Mouse (Mus musculus): Measurements from ENCODE around the gene Plekhm3. TPM values are rescaled to one million over a fixed set of nuclear protein-coding genes. Genes with fewer than 3 reads are reported as not detected.

Plekhm3 gene
- polyA plus RNA-seq, 1 experiment: 2.7 TPM

- no peak for TF ChIP-seq CTCF (IDR thresholded peaks at IDR 0.05; ENCODE audit: control insufficient read depth, insufficient read depth, insufficient replicate concordance, low read depth, low read length)
- TF ChIP-seq POLR2A (IDR thresholded peaks at IDR 0.05; ENCODE audit: control insufficient read depth, low read depth, low read length): no peak
- Histone ChIP-seq H3K27ac (ENCODE audit: control insufficient read depth, insufficient read depth, low read depth, low read length) (no peak overlapping the region), H3K27me3 (ENCODE audit: control insufficient read depth, insufficient read depth, low read length) (no peaks in the 10 kb centered on the region), H3K4me1 (ENCODE audit: control insufficient read depth, insufficient read depth, low read length) (no peaks in the 10 kb centered on the region; the same call in 1 of the 2 replicates), H3K36me3 (ENCODE audit: control insufficient read depth, insufficient read depth, low read length) (no peaks in the 10 kb centered on the region), H3K4me3 (ENCODE audit: control insufficient read depth, low read depth, low read length) (no peak overlapping the region)
Measured at GRCm38 (mm10) chr1:64757254-64757653, 199.4 kb downstream of the Plekhm3 start.

DNA sequence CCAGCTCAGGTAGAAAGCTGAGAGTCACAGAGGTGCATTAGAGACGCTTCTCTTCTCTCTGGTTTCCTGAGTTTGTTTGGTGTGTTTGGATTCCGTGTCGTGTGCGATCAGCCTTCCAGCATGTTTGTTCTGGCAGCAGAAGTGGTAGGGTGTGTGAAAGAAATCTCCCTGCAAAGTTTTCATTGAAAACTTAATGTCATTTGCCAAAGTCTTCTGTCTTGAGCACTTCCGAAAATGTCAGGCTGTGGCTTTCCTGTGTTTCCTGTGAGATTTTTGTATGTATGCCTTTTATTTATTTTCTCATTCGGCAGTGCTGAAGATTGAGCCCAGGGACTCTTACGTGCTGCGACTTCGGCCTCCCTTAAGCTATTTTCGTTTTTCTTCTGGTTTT is 200.0 kb downstream of the Plekhm3 start:
- H3K27me3 ChIP-seq (ENCODE audit: control insufficient read depth, insufficient read depth, low read length): no peaks in the 10 kb centered on the region
- H3K27ac ChIP-seq (ENCODE audit: control insufficient read depth, insufficient read depth, low read depth, low read length): no peak overlapping the region
- no peaks in the 10 kb centered on the region; the same call in 1 of the 2 replicates for H3K4me1 ChIP-seq (ENCODE audit: control insufficient read depth, insufficient read depth, low read length)
- H3K36me3 ChIP-seq (ENCODE audit: control insufficient read depth, insufficient read depth, low read length): no peaks in the 10 kb centered on the region
- TF ChIP-seq CTCF (IDR thresholded peaks at IDR 0.05; ENCODE audit: control insufficient read depth, insufficient read depth, insufficient replicate concordance, low read depth, low read length): no peak
- no peak for TF ChIP-seq POLR2A (IDR thresholded peaks at IDR 0.05; ENCODE audit: control insufficient read depth, low read depth, low read length)
- no peak overlapping the region for H3K4me3 ChIP-seq (ENCODE audit: control insufficient read depth, low read depth, low read length)

DNA sequence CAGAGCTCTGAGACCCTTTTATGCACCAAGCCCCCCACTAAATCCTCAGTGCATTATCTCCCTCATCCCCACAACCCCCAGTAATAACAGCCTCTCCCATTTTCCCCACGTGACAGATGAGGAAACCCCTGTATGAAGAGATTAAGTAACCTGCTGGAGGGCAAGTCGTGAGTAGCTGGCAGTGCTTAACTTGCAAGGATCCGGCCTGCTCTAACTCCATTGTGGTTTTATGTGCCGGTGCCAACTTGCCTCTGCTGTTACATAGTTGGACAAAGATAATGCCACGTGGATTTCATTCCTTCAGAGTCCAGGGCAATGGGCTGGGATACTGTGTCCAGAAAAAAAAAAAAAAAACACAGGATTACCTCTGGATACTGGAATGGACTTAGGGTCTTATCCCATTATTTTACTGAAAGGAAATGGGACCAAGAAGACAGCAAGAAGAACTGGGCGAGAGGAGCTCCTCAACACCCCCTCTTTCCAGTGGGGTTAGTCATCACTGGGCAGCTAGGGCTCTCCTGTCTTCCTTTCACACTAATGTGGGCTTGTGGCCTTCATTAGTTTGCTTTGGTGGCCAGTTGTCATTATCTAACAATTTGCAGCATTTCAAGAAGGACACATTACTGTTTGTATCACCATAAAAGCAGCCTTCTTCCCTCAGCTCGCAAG is 200.5 kb downstream of the Plekhm3 start:
- H3K27ac ChIP-seq (ENCODE audit: control insufficient read depth, insufficient read depth, low read depth, low read length): no peak overlapping the region
- no peaks in the 10 kb centered on the region for H3K36me3 ChIP-seq (ENCODE audit: control insufficient read depth, insufficient read depth, low read length)
- no peaks in the 10 kb centered on the region; the same call in 1 of the 2 replicates for H3K4me1 ChIP-seq (ENCODE audit: control insufficient read depth, insufficient read depth, low read length)
- H3K27me3 ChIP-seq (ENCODE audit: control insufficient read depth, insufficient read depth, low read length): no peaks in the 10 kb centered on the region
- no peak overlapping the region for H3K4me3 ChIP-seq (ENCODE audit: control insufficient read depth, low read depth, low read length)
- TF ChIP-seq CTCF (IDR thresholded peaks at IDR 0.05; ENCODE audit: control insufficient read depth, insufficient read depth, insufficient replicate concordance, low read depth, low read length): no peak
- no peak for TF ChIP-seq POLR2A (IDR thresholded peaks at IDR 0.05; ENCODE audit: control insufficient read depth, low read depth, low read length)

- Histone ChIP-seq H3K36me3 (ENCODE audit: control insufficient read depth, insufficient read depth, low read length) (no peaks in the 10 kb centered on the region), H3K27ac (ENCODE audit: control insufficient read depth, insufficient read depth, low read depth, low read length) (no peak overlapping the region), H3K27me3 (ENCODE audit: control insufficient read depth, insufficient read depth, low read length) (no peaks in the 10 kb centered on the region), H3K4me1 (ENCODE audit: control insufficient read depth, insufficient read depth, low read length) (no peaks in the 10 kb centered on the region; the same call in 1 of the 2 replicates), H3K4me3 (ENCODE audit: control insufficient read depth, low read depth, low read length) (no peak overlapping the region)
- TF ChIP-seq CTCF (IDR thresholded peaks at IDR 0.05; ENCODE audit: control insufficient read depth, insufficient read depth, insufficient replicate concordance, low read depth, low read length) (no peak), POLR2A (IDR thresholded peaks at IDR 0.05; ENCODE audit: control insufficient read depth, low read depth, low read length) (no peak)
Measured at GRCm38 (mm10) chr1:64754658-64755057, 202.0 kb downstream of the Plekhm3 start.

DNA sequence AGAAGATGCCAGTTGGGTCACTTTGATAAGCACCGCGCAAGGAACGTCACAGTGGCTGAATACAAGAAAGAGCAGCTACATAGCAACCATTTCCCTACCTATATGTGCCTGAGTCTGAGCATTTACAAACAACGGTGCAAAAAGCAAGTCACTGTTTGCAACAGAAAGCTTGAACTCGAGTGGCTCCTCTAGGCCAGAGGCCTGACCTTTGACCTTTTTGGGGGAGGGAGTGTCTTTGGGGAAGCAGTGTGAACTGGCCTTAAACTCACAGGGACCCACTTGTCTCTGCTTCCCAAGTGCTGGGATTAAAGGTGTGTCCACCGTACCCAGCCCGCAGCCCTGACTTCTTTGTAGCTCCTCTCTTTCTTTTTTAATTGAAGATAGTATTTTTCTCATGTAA is 203.0 kb downstream of the Plekhm3 start:
- no peaks in the 10 kb centered on the region for H3K27me3 ChIP-seq (ENCODE audit: control insufficient read depth, insufficient read depth, low read length)
- H3K4me1 ChIP-seq (ENCODE audit: control insufficient read depth, insufficient read depth, low read length): no peaks in the 10 kb centered on the region; the same call in 1 of the 2 replicates
- TF ChIP-seq CTCF (IDR thresholded peaks at IDR 0.05; ENCODE audit: control insufficient read depth, insufficient read depth, insufficient replicate concordance, low read depth, low read length) (no peak), POLR2A (IDR thresholded peaks at IDR 0.05; ENCODE audit: control insufficient read depth, low read depth, low read length) (no peak)
- no peak overlapping the region for H3K27ac ChIP-seq (ENCODE audit: control insufficient read depth, insufficient read depth, low read depth, low read length)
- H3K36me3 ChIP-seq (ENCODE audit: control insufficient read depth, insufficient read depth, low read length): no peaks in the 10 kb centered on the region
- no peak overlapping the region for H3K4me3 ChIP-seq (ENCODE audit: control insufficient read depth, low read depth, low read length)

DNA sequence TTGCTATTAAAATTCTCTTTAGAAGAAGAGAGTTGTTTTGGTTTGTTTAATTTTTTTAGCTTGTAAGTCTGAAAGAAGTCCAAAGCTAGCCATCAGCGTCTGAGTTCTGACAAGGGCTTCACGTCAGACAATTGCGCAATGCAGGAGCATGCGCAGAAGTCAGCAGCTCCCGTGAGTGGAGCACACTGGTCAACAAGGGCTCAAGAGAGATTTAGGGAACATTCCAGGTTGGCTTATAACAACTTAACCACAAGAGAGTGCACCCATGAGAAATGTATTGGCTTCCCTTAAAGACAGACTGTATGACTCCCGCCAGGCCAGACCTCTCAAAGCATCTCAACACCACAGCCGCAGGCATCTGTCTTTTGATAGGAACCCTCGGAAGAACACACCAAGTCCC is 203.5 kb downstream of the Plekhm3 start:
- Histone ChIP-seq H3K27me3 (ENCODE audit: control insufficient read depth, insufficient read depth, low read length) (no peaks in the 10 kb centered on the region), H3K27ac (ENCODE audit: control insufficient read depth, insufficient read depth, low read depth, low read length) (no peak overlapping the region), H3K4me3 (ENCODE audit: control insufficient read depth, low read depth, low read length) (no peak overlapping the region; the same call in 1 of the 2 replicates), H3K36me3 (ENCODE audit: control insufficient read depth, insufficient read depth, low read length) (no peaks in the 10 kb centered on the region), H3K4me1 (ENCODE audit: control insufficient read depth, insufficient read depth, low read length) (no peaks in the 10 kb centered on the region; the same call in 1 of the 2 replicates)
- TF ChIP-seq POLR2A (IDR thresholded peaks at IDR 0.05; ENCODE audit: control insufficient read depth, low read depth, low read length): no peak
- no peak for TF ChIP-seq CTCF (IDR thresholded peaks at IDR 0.05; ENCODE audit: control insufficient read depth, insufficient read depth, insufficient replicate concordance, low read depth, low read length)

DNA sequence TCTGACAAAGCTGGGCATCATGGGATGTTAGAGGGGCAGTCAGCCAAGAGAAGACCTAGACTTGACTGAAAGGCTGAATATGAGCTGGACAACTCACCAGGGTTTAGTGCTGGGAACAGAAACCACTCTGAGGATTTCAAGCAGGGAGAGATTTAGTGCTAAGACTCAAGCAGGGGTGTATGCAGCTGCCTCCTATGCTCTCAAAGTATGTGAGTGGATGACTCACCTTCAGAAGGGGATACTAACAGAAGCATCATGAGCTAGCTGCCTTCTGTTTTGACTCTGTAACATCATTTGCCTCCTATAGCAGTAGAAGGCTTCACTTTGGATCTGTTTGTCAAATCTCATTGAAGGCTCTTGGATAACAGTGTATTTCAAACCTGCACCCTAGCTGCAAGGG is 212.0 kb downstream of the Plekhm3 start:
- no peak for TF ChIP-seq POLR2A (IDR thresholded peaks at IDR 0.05; ENCODE audit: control insufficient read depth, low read depth, low read length)
- TF ChIP-seq CTCF (IDR thresholded peaks at IDR 0.05; ENCODE audit: control insufficient read depth, insufficient read depth, insufficient replicate concordance, low read depth, low read length): no peak
- no peak overlapping the region for H3K27ac ChIP-seq (ENCODE audit: control insufficient read depth, insufficient read depth, low read depth, low read length)
- H3K4me3 ChIP-seq (ENCODE audit: control insufficient read depth, low read depth, low read length): no peak overlapping the region
- peaks cover 2% of the 10 kb centered on the region; the same call in 1 of the 2 replicates for H3K4me1 ChIP-seq (ENCODE audit: control insufficient read depth, insufficient read depth, low read length)
- H3K36me3 ChIP-seq (ENCODE audit: control insufficient read depth, insufficient read depth, low read length): no peaks in the 10 kb centered on the region
- no peaks in the 10 kb centered on the region for H3K27me3 ChIP-seq (ENCODE audit: control insufficient read depth, insufficient read depth, low read length)

Data from testis, adult 2 months (tissue).